Mouse (Mus musculus): ENCODE results near the gene Dlg1. TPM values are rescaled to one million over a fixed set of nuclear protein-coding genes. Genes with fewer than 3 reads are reported as not detected.
"Not testable (repeated sequence)": the region's sequence is repeated elsewhere in the genome, so short reads cannot be mapped to it uniquely, and the experiment has no call there.

The Dlg1 gene
- total RNA-seq, 2 experiments from 2014 or later, result 185 to 202 TPM

DNA sequence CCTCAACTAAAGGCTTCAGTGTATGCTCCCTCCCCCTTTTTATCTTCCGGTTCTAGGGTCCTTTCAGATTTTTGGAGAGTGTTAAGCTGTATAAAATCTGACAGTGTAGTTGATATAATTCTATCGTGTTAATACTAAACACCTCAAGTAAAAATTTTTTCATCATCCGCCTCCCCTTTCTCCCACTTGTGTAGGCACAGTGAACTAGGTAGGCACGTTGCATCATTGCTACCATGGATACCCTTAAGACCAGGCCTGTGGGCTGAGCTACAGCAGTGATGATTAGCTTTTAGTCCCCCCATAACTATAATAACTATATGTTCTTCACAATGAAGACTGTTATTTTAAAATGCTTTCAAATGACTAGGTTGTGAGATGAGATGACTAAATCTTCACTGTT, 34.1 kb downstream of the Dlg1 start:
- intact Hi-C loops (cut with DNase I), result loop anchor here (2.0 kb wide), 1 partner anchor 99 kb away; no protein-coding TSS in a partner anchor
- Histone ChIP-seq H3K27ac (peak overlapping the region; percentile 87), H3K4me3 (peak overlapping the region; percentile 52)
- TF ChIP-seq CTCF (IDR thresholded peaks at IDR 0.05), result no peak
- no peak for DNase-seq (ENCODE audit: extremely low spot score in 1 of 2, low spot score in 2 of 2)

DNA sequence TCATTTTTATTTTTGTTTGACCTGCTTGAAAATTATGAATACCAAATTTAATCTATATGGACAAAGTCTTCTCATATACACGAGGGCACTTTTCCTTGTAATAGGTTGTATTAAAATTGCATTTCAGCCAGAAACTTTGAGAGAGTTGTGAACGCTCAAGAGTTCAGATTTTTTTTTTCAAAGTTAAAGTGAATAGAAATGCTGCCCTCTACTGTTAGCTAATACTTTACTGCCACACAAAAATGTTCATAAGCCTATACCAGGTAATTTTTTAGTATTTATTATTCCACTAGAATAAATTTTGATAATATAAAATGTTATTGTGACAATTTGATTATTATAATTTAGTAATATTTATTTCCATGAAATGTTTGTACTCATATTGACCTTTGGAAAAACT, 42.0 kb downstream of the Dlg1 start:
- peak; percentile 76 for TF ChIP-seq CTCF (IDR thresholded peaks at IDR 0.05)
- DNase-seq (ENCODE audit: extremely low spot score in 1 of 2, low spot score in 2 of 2), result no peak
- intact Hi-C loops (cut with DNase I), result loop anchor here (2.0 kb wide), 1 partner anchor 246 kb away; no protein-coding TSS in a partner anchor
- Histone ChIP-seq H3K27ac (no peak overlapping the region), H3K4me3 (no peak overlapping the region)

DNA sequence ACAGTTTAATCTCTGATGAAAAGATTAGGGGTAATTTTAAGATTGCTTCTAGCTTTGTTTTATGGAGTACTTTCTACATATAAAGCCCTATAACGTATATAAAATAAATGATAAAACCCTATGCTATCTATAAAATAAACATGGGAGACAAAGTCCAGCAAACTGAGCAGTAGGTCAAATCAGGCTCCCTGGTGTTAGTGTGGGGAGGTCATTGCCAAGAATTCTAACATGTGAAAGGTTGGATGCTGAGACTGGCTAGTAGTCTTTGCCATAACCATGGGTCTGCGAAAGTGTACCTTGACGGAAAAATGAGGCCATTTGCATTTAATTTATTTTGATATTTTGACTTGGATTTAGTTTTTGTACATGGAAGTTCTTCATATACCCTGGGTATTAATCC, 42.7 kb downstream of the Dlg1 start:
- TF ChIP-seq CTCF (IDR thresholded peaks at IDR 0.05), result no peak
- DNase-seq (ENCODE audit: extremely low spot score in 1 of 2, low spot score in 2 of 2), result no peak
- Histone ChIP-seq H3K4me3 (no peak overlapping the region), H3K27ac (no peak overlapping the region)
- intact Hi-C loops (cut with DNase I), result loop anchor here (2.0 kb wide), 1 partner anchor 247 kb away; no protein-coding TSS in a partner anchor

DNA sequence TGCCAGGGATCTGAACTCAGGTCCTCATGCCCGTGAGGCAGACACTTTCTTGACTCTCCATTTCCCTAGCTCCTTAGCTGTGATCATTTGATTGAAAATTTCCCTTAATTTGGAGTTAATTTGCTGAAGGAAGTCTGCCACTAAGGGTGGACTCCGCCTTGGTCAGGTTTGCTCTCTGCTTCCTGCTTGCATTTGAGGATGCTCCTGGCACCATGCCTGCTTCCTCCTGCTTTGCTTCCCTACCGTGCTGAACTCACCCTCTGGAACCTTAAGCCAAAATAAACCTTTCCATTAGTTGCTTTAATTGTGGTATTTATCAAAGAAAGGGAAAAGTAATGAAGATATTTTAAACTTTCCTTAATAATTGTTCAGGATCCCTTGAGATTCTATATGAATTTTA, 44.1 kb downstream of the Dlg1 start:
- no peak overlapping the region for H3K27ac ChIP-seq
- intact Hi-C loops (cut with DNase I), result no loop called here
- no peak for DNase-seq (ENCODE audit: extremely low spot score in 1 of 2, low spot score in 2 of 2)
- no peak overlapping the region for H3K4me3 ChIP-seq
- no peak for TF ChIP-seq CTCF (IDR thresholded peaks at IDR 0.05)

DNA sequence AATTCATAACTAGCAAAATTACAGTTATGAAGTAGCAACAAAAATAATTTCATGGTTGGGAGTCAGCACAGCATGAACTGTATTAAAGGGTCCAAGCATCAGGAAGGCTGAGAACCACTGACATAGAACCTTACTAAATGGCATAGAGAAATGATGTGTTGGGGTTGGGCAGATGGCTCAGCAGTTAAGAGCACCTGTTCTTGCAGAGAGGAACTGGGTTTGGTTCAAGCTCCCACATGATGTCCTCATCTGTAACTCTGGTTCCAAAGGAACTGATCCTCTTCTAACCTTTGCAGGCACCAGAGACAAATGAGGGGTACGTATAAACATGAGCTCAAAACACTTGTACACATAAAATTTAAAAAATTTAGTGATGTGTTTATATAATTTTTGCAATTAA, 59.7 kb downstream of the Dlg1 start:
- H3K27ac ChIP-seq, result no peak overlapping the region; the same call in 1 of the 2 replicates
- intact Hi-C loops (cut with DNase I), result no loop called here
- TF ChIP-seq CTCF (IDR thresholded peaks at IDR 0.05), result no peak
- H3K4me3 ChIP-seq, result no peak overlapping the region
- DNase-seq (ENCODE audit: extremely low spot score in 1 of 2, low spot score in 2 of 2), result no peak

DNA sequence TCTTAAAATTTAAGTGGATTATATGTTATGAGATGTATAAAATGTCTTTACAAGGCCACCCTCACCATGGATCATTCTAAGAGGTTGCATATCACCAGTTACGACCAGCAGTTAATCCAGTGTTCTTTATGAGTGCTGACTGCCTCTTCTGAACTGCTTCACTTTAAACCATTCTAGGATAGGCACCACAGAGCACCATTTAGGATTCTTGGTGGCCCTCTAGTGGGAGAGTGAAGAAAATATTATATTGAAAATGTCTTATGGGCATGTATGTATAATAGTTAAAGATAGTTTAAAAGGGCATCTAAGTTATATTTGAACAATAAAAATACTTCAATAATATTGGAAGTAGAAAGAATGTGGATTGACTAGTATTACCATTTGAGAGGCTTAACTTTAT, 60.9 kb downstream of the Dlg1 start:
- DNase-seq (ENCODE audit: extremely low spot score in 1 of 2, low spot score in 2 of 2), result no peak

DNA sequence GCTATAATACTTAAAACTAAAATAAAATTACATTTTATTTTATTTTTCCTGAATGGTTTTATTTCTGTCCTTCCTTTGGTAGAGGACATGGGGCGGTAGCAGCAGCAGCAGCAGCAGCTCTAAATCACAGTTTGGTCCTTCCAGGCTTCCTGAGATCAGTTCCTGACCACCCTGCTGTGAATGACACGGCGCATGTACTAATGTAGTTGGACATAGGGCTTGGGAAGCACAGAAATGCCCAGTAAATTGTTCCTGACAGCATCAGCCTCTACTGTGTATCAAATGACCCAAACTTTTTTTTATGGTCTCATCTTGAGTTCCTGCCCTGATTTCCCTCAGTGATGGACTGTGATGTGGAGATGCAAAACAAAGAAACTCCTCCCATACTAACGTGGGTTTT, 61.6 kb downstream of the Dlg1 start:
- TF ChIP-seq CTCF (IDR thresholded peaks at IDR 0.05), result no peak
- intact Hi-C loops (cut with DNase I), result loop anchor here (2.0 kb wide), 1 partner anchor 266 kb away; no protein-coding TSS in a partner anchor
- no peak overlapping the region for H3K27ac ChIP-seq
- H3K4me3 ChIP-seq, result no peak overlapping the region
- DNase-seq (ENCODE audit: extremely low spot score in 1 of 2, low spot score in 2 of 2), result no peak

More for the DNA sequence above, 60.9 kb downstream of the Dlg1 start:
- intact Hi-C loops (cut with DNase I), result loop anchor here (2.0 kb wide), 1 partner anchor 265 kb away; no protein-coding TSS in a partner anchor
- Histone ChIP-seq H3K27ac (no peak overlapping the region), H3K4me3 (no peak overlapping the region)
- peak; percentile 75 for TF ChIP-seq CTCF (IDR thresholded peaks at IDR 0.05)

DNA sequence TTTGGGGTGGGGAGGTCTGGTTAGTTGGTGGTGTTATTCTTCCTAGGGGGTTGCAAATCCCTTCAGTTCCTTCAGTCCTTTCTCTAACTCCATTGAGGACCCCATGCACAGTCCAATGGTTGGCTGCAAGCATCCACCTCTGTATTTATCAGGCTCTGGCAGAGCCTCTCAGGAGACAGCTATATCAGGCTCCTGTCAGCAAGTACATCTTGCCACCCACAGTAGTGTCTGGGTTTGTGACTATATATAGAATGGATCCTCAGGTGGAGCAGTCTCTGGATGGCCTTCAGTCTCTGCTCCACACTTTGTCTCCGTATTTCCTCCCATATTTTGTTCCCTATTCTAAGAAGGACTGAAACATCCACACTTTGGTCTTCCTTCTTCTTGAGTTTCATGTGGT, 67.7 kb downstream of the Dlg1 start:
- DNase-seq (ENCODE audit: extremely low spot score in 1 of 2, low spot score in 2 of 2); H3K27ac ChIP-seq; intact Hi-C loops (cut with DNase I); H3K4me3 ChIP-seq: not testable (repeated sequence)

DNA sequence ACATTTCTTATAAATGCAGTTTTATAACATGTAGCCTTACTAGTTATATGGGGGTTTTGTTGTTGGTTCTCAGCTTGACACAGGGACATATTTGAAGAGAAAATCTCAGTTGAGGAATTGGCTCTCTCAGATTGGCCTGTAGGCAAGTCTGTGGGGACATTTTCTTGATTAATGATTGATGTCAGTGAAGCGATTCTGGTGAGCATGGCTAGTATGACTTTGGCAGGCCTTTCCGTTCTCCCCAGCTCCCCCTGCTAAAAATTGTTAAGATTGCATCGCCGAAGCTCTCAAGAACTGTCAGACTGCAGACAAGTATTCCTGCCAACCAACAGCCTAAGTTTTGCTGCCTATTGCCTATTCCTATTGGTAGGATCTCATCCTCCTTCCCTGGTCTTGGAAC, 73.8 kb downstream of the Dlg1 start:
- Histone ChIP-seq H3K27ac (no peak overlapping the region), H3K4me3 (no peak overlapping the region)
- DNase-seq (ENCODE audit: extremely low spot score in 1 of 2, low spot score in 2 of 2), result no peak
- TF ChIP-seq CTCF (IDR thresholded peaks at IDR 0.05), result no peak
- intact Hi-C loops (cut with DNase I), result no loop called here

DNA sequence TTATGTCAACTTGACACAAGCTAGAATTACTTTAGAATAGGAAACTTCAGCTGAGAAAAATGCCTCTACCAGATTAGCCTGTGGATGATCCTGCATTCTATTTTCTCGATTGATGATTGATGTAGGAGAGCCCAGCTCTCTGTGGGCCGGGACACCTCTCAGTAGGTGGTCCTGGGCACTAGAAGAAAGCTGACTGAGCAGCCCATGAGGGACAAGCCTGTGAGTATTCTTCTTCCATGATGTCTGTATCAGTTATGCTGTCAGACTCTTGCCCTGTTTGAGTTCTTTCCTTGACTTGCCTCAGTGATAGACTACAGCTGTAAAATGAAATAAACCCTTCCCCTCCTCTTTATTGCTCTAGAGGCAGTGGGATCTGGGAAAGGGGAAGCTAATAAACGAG, 74.5 kb downstream of the Dlg1 start:
- intact Hi-C loops (cut with DNase I), result no loop called here
- Histone ChIP-seq H3K4me3 (no peak overlapping the region), H3K27ac (no peak overlapping the region)
- no peak for TF ChIP-seq CTCF (IDR thresholded peaks at IDR 0.05)
- no peak for DNase-seq (ENCODE audit: extremely low spot score in 1 of 2, low spot score in 2 of 2)

DNA sequence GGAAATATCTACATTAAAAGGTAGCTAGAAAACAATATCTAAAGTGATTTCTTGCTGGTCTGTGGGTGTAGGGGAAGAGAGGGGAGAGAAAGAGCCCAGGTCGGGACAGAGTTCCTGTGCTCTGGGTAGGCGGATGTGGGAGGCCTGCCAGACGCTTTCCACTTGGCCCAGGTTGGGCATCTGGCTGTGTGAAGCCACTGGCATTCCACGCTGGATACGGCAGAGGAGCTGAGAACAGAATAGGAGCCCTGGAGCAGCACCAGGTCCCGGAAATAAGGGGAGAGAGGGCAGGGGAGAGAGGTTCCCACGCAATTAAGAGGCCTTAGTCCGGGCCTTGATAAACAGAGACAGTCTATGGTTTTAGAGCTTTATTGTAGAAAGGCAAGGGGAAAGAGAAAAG, 77.0 kb downstream of the Dlg1 start:
- Histone ChIP-seq H3K27ac (no peak overlapping the region), H3K4me3 (no peak overlapping the region)
- DNase-seq (ENCODE audit: extremely low spot score in 1 of 2, low spot score in 2 of 2), result no peak
- intact Hi-C loops (cut with DNase I), result no loop called here
- no peak for TF ChIP-seq CTCF (IDR thresholded peaks at IDR 0.05)

DNA sequence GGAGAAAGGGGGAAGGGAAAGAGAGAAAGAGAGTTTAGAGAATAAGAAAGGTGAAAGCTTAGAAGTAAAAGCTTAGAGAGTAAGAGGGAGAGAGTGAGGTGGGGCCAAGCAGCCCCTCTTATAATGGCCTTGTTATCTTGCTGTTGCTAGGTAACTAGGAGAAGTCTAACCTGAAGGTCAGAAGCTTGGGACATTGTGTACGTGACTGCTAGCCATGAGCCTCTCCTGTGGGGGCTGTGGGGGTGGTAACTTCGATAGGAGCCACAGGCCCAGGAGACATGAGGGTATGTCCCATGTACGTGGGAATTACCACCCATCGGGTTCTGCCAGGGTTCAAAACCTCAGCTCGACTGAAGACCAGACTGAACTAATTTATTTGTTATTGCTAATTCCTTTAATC, 77.5 kb downstream of the Dlg1 start:
- no peak for TF ChIP-seq CTCF (IDR thresholded peaks at IDR 0.05)
- no peak for DNase-seq (ENCODE audit: extremely low spot score in 1 of 2, low spot score in 2 of 2)
- intact Hi-C loops (cut with DNase I), result no loop called here
- no peak overlapping the region for H3K4me3 ChIP-seq
- no peak overlapping the region for H3K27ac ChIP-seq

DNA sequence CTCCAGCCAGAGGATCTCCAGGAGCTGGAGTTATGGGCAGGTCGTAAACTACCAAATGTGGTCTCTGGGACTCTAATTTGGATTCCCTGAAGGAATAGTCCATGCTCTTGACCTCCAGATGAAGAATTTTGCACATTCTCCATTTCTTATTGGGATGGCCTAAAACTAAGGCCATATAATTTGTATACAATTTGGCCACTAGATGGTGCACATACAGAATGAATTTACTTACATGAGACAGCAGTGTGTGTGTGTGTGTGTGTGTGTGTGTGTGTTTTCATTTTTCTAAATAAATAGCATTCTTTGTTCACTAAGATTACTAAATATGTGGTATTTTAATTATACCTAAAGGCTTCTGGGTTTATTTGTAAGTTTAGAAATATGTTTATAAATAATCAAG, 87.3 kb downstream of the Dlg1 start:
- no peak for DNase-seq (ENCODE audit: extremely low spot score in 1 of 2, low spot score in 2 of 2)
- TF ChIP-seq CTCF (IDR thresholded peaks at IDR 0.05), result peak; percentile 70
- Histone ChIP-seq H3K4me3 (no peak overlapping the region), H3K27ac (no peak overlapping the region)
- intact Hi-C loops (cut with DNase I), result loop anchor here (1.0 to 5.0 kb wide), 2 partner anchors 97 to 168 kb away; no protein-coding TSS in a partner anchor

Measured in left cerebral cortex, adult 2 months (tissue).